ENCODE assay signal across 8 mouse cellular contexts in the genomic region with DNA sequence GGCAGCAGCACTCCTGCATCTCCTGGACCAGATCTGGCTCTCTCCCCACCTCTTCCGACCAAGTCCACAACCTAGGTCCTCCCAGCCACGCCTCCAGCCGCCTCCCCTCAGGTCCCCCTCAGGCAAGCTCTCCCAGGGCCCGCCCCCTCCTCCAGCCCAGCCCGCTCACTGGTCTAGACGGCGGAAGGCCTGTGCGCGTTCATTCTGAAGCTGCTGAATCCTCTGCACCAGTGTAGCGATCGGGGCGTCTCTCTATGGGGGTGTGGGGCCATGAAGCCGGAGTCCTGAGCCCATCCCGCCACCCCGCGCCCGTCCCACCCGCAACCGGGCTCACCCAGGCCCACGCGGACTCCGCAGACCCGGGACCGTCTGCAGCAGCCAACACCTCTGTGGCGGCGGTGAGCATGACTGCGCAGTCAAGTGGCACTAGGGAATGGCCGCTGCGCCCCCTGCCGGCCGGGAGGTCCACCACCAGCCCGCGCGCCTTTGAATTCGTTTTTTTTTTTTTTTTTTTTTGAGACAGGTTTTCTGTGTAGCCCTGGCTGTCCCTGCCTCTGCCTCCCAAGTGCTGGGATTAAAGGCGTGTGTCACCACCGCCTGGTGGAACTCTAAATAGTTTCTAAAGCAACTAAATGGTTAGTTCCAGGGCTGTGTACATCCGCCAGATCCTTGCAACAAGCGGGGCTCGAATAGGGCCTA. TPM values are rescaled to one million over a fixed set of nuclear protein-coding genes. Genes with fewer than 3 reads are reported as not detected.
DNase-seq lines count a peak whose midpoint lies in the region; ATAC-seq and TF ChIP-seq lines count a peak whose summit lies in the region.

A gene (minus strand): TSS at position 425 of the 699 bp plus-strand sequence.

- H3K9ac ChIP-seq in forebrain, embryonic 15.5 days (replicated peaks): peak within 1 kb of the TSS; percentile 98
- peak within 1 kb of the TSS; percentile 82 for H3K9ac ChIP-seq in lung, embryonic 14.5 days

- H3K4me3 ChIP-seq in forebrain, embryonic 15.5 days: peak within 1 kb of the TSS; percentile 92
- peak within 1 kb of the TSS; percentile 68 for H3K4me3 ChIP-seq in layer of hippocampus, adult 2 months
- peak within 1 kb of the TSS; percentile 67 for H3K4me3 ChIP-seq in lung, embryonic 14.5 days (ENCODE audit: low read depth, low read length)
- peak within 1 kb of the TSS; percentile 82 for H3K4me3 ChIP-seq in olfactory bulb, adult 2 months (ENCODE audit: insufficient read depth, low read depth, low read length)
- H3K4me3 ChIP-seq in thymus, adult 2 months (ENCODE audit: control insufficient read depth, insufficient read depth, low read length): peak within 1 kb of the TSS; percentile 56

- H3K4me2 ChIP-seq in forebrain, embryonic 15.5 days (replicated peaks): peak within 1 kb of the TSS; percentile 69
- peak within 1 kb of the TSS; percentile 83 for H3K4me2 ChIP-seq in lung, embryonic 14.5 days

- H3K9me3 ChIP-seq in forebrain, embryonic 15.5 days: no peaks in the 10 kb centered on the region
- no peaks in the 10 kb centered on the region for H3K9me3 ChIP-seq in lung, embryonic 14.5 days (ENCODE audit: low read depth, low read length)

- peak; percentile 53; the same call in 1 of the 2 replicates for TF ChIP-seq POLR2A in olfactory bulb, adult 2 months (IDR thresholded peaks at IDR 0.05; ENCODE audit: insufficient read depth, low read depth, low read length)
- TF ChIP-seq POLR2A in thymus, adult 2 months (IDR thresholded peaks at IDR 0.05; ENCODE audit: control insufficient read depth, extremely low read depth, insufficient read depth, low read length, poor library complexity): peak; percentile 60; the same call in 1 of the 2 replicates

- H3K36me3 ChIP-seq in forebrain, embryonic 15.5 days: peaks cover 19% of the 10 kb centered on the region
- H3K36me3 ChIP-seq in lung, embryonic 14.5 days (ENCODE audit: insufficient read depth): peaks cover 35% of the 10 kb centered on the region
- peaks cover 6% of the 10 kb centered on the region; the same call in 1 of the 2 replicates for H3K36me3 ChIP-seq in thymus, adult 2 months (ENCODE audit: control insufficient read depth, insufficient read depth, low read length)

- intact Hi-C loops in heart, postnatal 25 days (cut with DNase I): no loop called here

- H3K27me3 ChIP-seq in forebrain, embryonic 15.5 days: peaks cover 16% of the 10 kb centered on the region
- peaks cover 15% of the 10 kb centered on the region; the same call in 1 of the 2 replicates for H3K27me3 ChIP-seq in lung, embryonic 14.5 days (ENCODE audit: insufficient read depth, low read length)
- no peaks in the 10 kb centered on the region for H3K27me3 ChIP-seq in thymus, adult 2 months (ENCODE audit: control insufficient read depth, insufficient read depth, low read length)

- peak within 1 kb of the TSS; percentile 96 for H3K27ac ChIP-seq in forebrain, embryonic 15.5 days (replicated peaks)
- peak within 1 kb of the TSS; percentile 99 for H3K27ac ChIP-seq in layer of hippocampus, adult 2 months
- peak within 1 kb of the TSS; percentile 92 for H3K27ac ChIP-seq in lung, embryonic 14.5 days (ENCODE audit: low read depth)
- H3K27ac ChIP-seq in olfactory bulb, adult 2 months (ENCODE audit: insufficient read depth, low read depth, low read length): peak within 1 kb of the TSS; percentile 49; the same call in 1 of the 2 replicates
- no peak within 1 kb of the TSS for H3K27ac ChIP-seq in thymus, adult 2 months (ENCODE audit: control insufficient read depth, insufficient read depth, low read length)

- DNase-seq in ES-CJ7 (ENCODE audit: low read depth, low spot score): peak; percentile 99
- DNase-seq in cerebellum, adult 11 months: peak; percentile 91
- DNase-seq in heart, postnatal 25 days (ENCODE audit: low spot score): peak; percentile 86
- DNase-seq in layer of hippocampus, adult 2 months (ENCODE audit: low spot score in 2 of 2): peak; percentile 92 to 94
- DNase-seq in lung, embryonic 14.5 days: peak; percentile 96
- peak; percentile 94 for DNase-seq in thymus, adult 2 months

- TF ChIP-seq CTCF in layer of hippocampus, adult 2 months (conservative IDR thresholded peaks at IDR 0.05): peak; percentile 88
- TF ChIP-seq CTCF in lung, embryonic 14.5 days (IDR thresholded peaks at IDR 0.05; ENCODE audit: low read depth): peak; percentile 92
- TF ChIP-seq CTCF in olfactory bulb, adult 2 months (IDR thresholded peaks at IDR 0.05; ENCODE audit: insufficient read depth, low read depth, low read length): peak; percentile 80; the same call in 1 of the 2 replicates
- TF ChIP-seq CTCF in thymus, adult 2 months (IDR thresholded peaks at IDR 0.05; ENCODE audit: borderline replicate concordance, control insufficient read depth, extremely low read depth, insufficient read depth, low read length, poor library complexity): peak; percentile 87; the same call in 1 of the 2 replicates

- peaks cover 62% of the 10 kb centered on the region for H3K4me1 ChIP-seq in forebrain, embryonic 15.5 days
- peaks cover 22% of the 10 kb centered on the region for H3K4me1 ChIP-seq in lung, embryonic 14.5 days (ENCODE audit: insufficient read depth)
- peaks cover 47% of the 10 kb centered on the region for H3K4me1 ChIP-seq in olfactory bulb, adult 2 months (ENCODE audit: control insufficient read depth, insufficient read depth, low read length)
- H3K4me1 ChIP-seq in thymus, adult 2 months (replicated peaks; ENCODE audit: control insufficient read depth, insufficient read depth, low read length): peaks cover 26% of the 10 kb centered on the region

- peak; percentile 85 for ATAC-seq in forebrain, embryonic 15.5 days (replicated peaks)
- peak; percentile 87 for ATAC-seq in lung, embryonic 14.5 days (ENCODE audit: insufficient read depth)

- WGBS in forebrain, embryonic 15.5 days: 3% methylated on average over 40 of the region's 40 CpGs
- WGBS in lung, embryonic 14.5 days: 2% methylated on average over 40 of the region's 40 CpGs
- WGBS in olfactory bulb, adult 2 months: 2% methylated on average over 40 of the region's 40 CpGs
- WGBS in thymus, adult 2 months: 7% methylated on average over 40 of the region's 40 CpGs

RNA-seq across cellular contexts. Expression of the gene that starts here (rescaled TPM):
- polyA plus RNA-seq in forebrain, embryonic 15.5 days (2015; fragmentation: Nextera tagmentation; extraction: Ambion mirVana): 164 and 176 TPM in 2 replicates
- 100 to 1,000 TPM; 102 TPM for total RNA-seq in heart, postnatal 25 days (2021)
- 10 to 100 TPM; 93.9 to 98.1 TPM for total RNA-seq in layer of hippocampus, adult 2 months (2021)
- polyA plus RNA-seq in lung, embryonic 14.5 days (2014; fragmentation: Nextera tagmentation; extraction: Ambion mirVana): 113 and 126 TPM in 2 replicates
- polyA plus RNA-seq in olfactory bulb, adult 2 months (2012; ENCODE audit: insufficient read depth, insufficient read length, low replicate concordance, missing spikeins): not detected in 2 replicates
- polyA plus RNA-seq in thymus, adult 2 months (2012; rRNA removed): 196 and 227 TPM in 2 replicates
